Mouse (Mus musculus) limb, embryonic 10.5 days (tissue): ENCODE measurements around the gene Pcx. TPM values are rescaled to one million over a fixed set of nuclear protein-coding genes. Genes with fewer than 3 reads are reported as not detected.
"Not testable (repeated sequence)": the region's sequence is repeated elsewhere in the genome, so short reads cannot be mapped to it uniquely, and the experiment has no call there.

Source experiments
- DNase-seq: peaks from one replicate; pipeline ENCODE4 v3.0.0-alpha.2; 2017; ENCODE audit warnings: low spot score
- H3K27ac ChIP-seq: fragments of 300-500 bp; sonication (generic); 2 replicates; pipeline ENCODE4 v1.5.1; 2016; ENCODE audit warnings: mild to moderate bottlenecking
- H3K27me3 ChIP-seq: fragments of 300-500 bp; sonication (generic); 2 replicates; pipeline ENCODE4 v1.6.1; 2016; ENCODE audit warnings: low read depth, mild to moderate bottlenecking; ENCODE audit not compliant: poor library complexity, severe bottlenecking
- H3K36me3 ChIP-seq: fragments of 300-500 bp; sonication (generic); 2 replicates; pipeline ENCODE4 v1.6.1; 2016; ENCODE audit warnings: mild to moderate bottlenecking, moderate library complexity
- H3K4me1 ChIP-seq: fragments of 300-500 bp; sonication (generic); 2 replicates; pipeline ENCODE4 v1.6.1; 2016
- H3K4me3 ChIP-seq: fragments of 300-500 bp; sonication (generic); 2 replicates; pipeline ENCODE4 v1.5.1; 2016; ENCODE audit warnings: mild to moderate bottlenecking, moderate library complexity
- H3K9me3 ChIP-seq: fragments of 300-500 bp; sonication (generic); replicated peaks from 2 replicates; pipeline ENCODE4 v1.6.1; 2016; ENCODE audit warnings: mild to moderate bottlenecking
- WGBS: fragments of 180-500 bp; shearing (Covaris S2); methylation state at CpG from one replicate; pipeline ENCODE4 v1.1.7; 2016; 5-methylcytosine and 5-hydroxymethylcytosine counted together
- polyA plus RNA-seq: library from polyadenylated mRNA; unstranded; fragments of >200 nt; fragmentation: Nextera tagmentation; extraction: Ambion mirVana; gene quantifications from 2 replicates; pipeline ENCODE4 v1.2.1, GENCODE M21; 2016

Gene Pcx
- polyA plus RNA-seq, 1 experiment from 2014 or later = 18.8 TPM

- H3K36me3 ChIP-seq, DNase-seq, H3K4me1 ChIP-seq, H3K4me3 ChIP-seq, H3K27ac ChIP-seq, H3K9me3 ChIP-seq, H3K27me3 ChIP-seq: not testable (repeated sequence)
Observed at GRCm38 (mm10) chr19:4586783-4587182, 76.5 kb downstream of the Pcx start.

GRCm38 (mm10) chr19:4587426-4587825 lies 77.2 kb downstream of the Pcx start:
- H3K4me3 ChIP-seq = no peak overlapping the region
- H3K27me3 ChIP-seq = no peaks in the 10 kb centered on the region
- no peaks in the 10 kb centered on the region for H3K36me3 ChIP-seq
- no peak overlapping the region for H3K27ac ChIP-seq
- no peak for DNase-seq
- no peaks in the 10 kb centered on the region for H3K9me3 ChIP-seq
- no peaks in the 10 kb centered on the region for H3K4me1 ChIP-seq
- WGBS = 70% methylated on average over 2 of the region's 2 CpGs

GRCm38 (mm10) chr19:4588430-4588829 lies 78.2 kb downstream of the Pcx start:
- H3K27ac ChIP-seq = no peak overlapping the region
- H3K27me3 ChIP-seq = no peaks in the 10 kb centered on the region
- no peaks in the 10 kb centered on the region for H3K4me1 ChIP-seq
- DNase-seq = no peak
- H3K4me3 ChIP-seq = no peak overlapping the region
- 77% methylated on average over 3 of the region's 3 CpGs for WGBS
- no peaks in the 10 kb centered on the region for H3K9me3 ChIP-seq
- no peaks in the 10 kb centered on the region for H3K36me3 ChIP-seq

GRCm38 (mm10) chr19:4589081-4589480 lies 78.8 kb downstream of the Pcx start:
- H3K27ac ChIP-seq = no peak overlapping the region
- no peaks in the 10 kb centered on the region for H3K27me3 ChIP-seq
- no peak overlapping the region for H3K4me3 ChIP-seq
- no peak for DNase-seq
- 0 out of 2 replicates have a peak, but pooled peaks cover 2% of the 10 kb centered on the region for H3K4me1 ChIP-seq
- no peaks in the 10 kb centered on the region for H3K9me3 ChIP-seq
- 68% methylated on average over 1 of the region's 1 CpGs for WGBS
- no peaks in the 10 kb centered on the region for H3K36me3 ChIP-seq

GRCm38 (mm10) chr19:4590025-4590424 lies 79.8 kb downstream of the Pcx start:
- Histone ChIP-seq H3K27ac (no peak overlapping the region), H3K4me3 (no peak overlapping the region), H3K9me3 (no peaks in the 10 kb centered on the region), H3K27me3 (no peaks in the 10 kb centered on the region), H3K36me3 (no peaks in the 10 kb centered on the region), H3K4me1 (0 out of 2 replicates have a peak, but pooled peaks cover 4% of the 10 kb centered on the region)
- 99% methylated on average over 3 of the region's 3 CpGs for WGBS
- no peak for DNase-seq

- Histone ChIP-seq H3K9me3 (no peaks in the 10 kb centered on the region), H3K36me3 (no peaks in the 10 kb centered on the region), H3K4me1 (0 out of 2 replicates have a peak, but pooled peaks cover 4% of the 10 kb centered on the region), H3K27ac (no peak overlapping the region), H3K4me3 (no peak overlapping the region), H3K27me3 (no peaks in the 10 kb centered on the region)
- 62% methylated on average over 7 of the region's 7 CpGs for WGBS
- DNase-seq = no peak
Observed at GRCm38 (mm10) chr19:4593792-4594522, 83.7 kb downstream of the Pcx start.

GRCm38 (mm10) chr19:4596071-4596470 lies 85.8 kb downstream of the Pcx start:
- Histone ChIP-seq H3K27me3 (no peaks in the 10 kb centered on the region), H3K4me3 (no peak overlapping the region), H3K36me3 (no peaks in the 10 kb centered on the region), H3K9me3 (no peaks in the 10 kb centered on the region), H3K4me1 (0 out of 2 replicates have a peak, but pooled peaks cover 4% of the 10 kb centered on the region), H3K27ac (no peak overlapping the region)
- 80% methylated on average over 2 of the region's 2 CpGs for WGBS
- DNase-seq = no peak

- Histone ChIP-seq H3K27ac (no peak overlapping the region), H3K4me3 (no peak overlapping the region), H3K36me3 (no peaks in the 10 kb centered on the region), H3K9me3 (no peaks in the 10 kb centered on the region), H3K27me3 (no peaks in the 10 kb centered on the region), H3K4me1 (peaks cover 9% of the 10 kb centered on the region)
- WGBS = 87% methylated on average over 20 of the region's 20 CpGs
- DNase-seq = no peak
Observed at GRCm38 (mm10) chr19:4602459-4602858, 92.2 kb downstream of the Pcx start.

- Histone ChIP-seq H3K27ac (no peak overlapping the region), H3K4me3 (no peak overlapping the region)
- 40% methylated on average over 24 of the region's 24 CpGs for WGBS
Observed at GRCm38 (mm10) chr19:4603801-4604723, 93.8 kb downstream of the Pcx start.

GRCm38 (mm10) chr19:4605654-4606053 lies 95.4 kb downstream of the Pcx start:
- WGBS = 94% methylated on average over 4 of the region's 4 CpGs
- Histone ChIP-seq H3K4me3 (no peak overlapping the region), H3K4me1 (peaks cover 9% of the 10 kb centered on the region), H3K36me3 (no peaks in the 10 kb centered on the region), H3K27ac (no peak overlapping the region), H3K27me3 (no peaks in the 10 kb centered on the region), H3K9me3 (no peaks in the 10 kb centered on the region)
- no peak for DNase-seq

More at GRCm38 (mm10) chr19:4603801-4604723, 93.8 kb downstream of the Pcx start:
- Histone ChIP-seq H3K36me3 (no peaks in the 10 kb centered on the region), H3K27me3 (no peaks in the 10 kb centered on the region), H3K4me1 (peaks cover 9% of the 10 kb centered on the region), H3K9me3 (no peaks in the 10 kb centered on the region)
- DNase-seq = peak; percentile 69

GRCm38 (mm10) chr19:4607406-4607805 lies 97.1 kb downstream of the Pcx start:
- Histone ChIP-seq H3K36me3 (peaks cover 15% of the 10 kb centered on the region), H3K27me3 (no peaks in the 10 kb centered on the region), H3K4me3 (no peak overlapping the region), H3K4me1 (peaks cover 14% of the 10 kb centered on the region), H3K27ac (no peak overlapping the region), H3K9me3 (no peaks in the 10 kb centered on the region)
- whole genome bisulfite sequencing = 89% methylated on average over 12 of the region's 12 CpGs
- DNase-seq = no peak

- 87% methylated on average over 4 of the region's 4 CpGs for WGBS
- no peak overlapping the region for H3K27ac ChIP-seq
- peaks cover 26% of the 10 kb centered on the region for H3K36me3 ChIP-seq
- H3K27me3 ChIP-seq = no peaks in the 10 kb centered on the region
- H3K4me3 ChIP-seq = no peak overlapping the region
- peaks cover 25% of the 10 kb centered on the region for H3K4me1 ChIP-seq
- H3K9me3 ChIP-seq = no peaks in the 10 kb centered on the region
- no peak for DNase-seq
Observed at GRCm38 (mm10) chr19:4608511-4608910, 98.2 kb downstream of the Pcx start.

GRCm38 (mm10) chr19:4610109-4610508 lies 99.8 kb downstream of the Pcx start:
- Histone ChIP-seq H3K36me3 (peaks cover 35% of the 10 kb centered on the region), H3K27ac (no peak overlapping the region), H3K27me3 (no peaks in the 10 kb centered on the region), H3K4me1 (peaks cover 31% of the 10 kb centered on the region), H3K4me3 (no peak overlapping the region), H3K9me3 (no peaks in the 10 kb centered on the region)
- WGBS = 76% methylated on average over 4 of the region's 4 CpGs
- DNase-seq = no peak
